Mouse (Mus musculus) skeletal muscle tissue, postnatal 0 days (tissue): ENCODE data around the gene Fbxw11. TPM values are rescaled to one million over a fixed set of nuclear protein-coding genes. Genes with fewer than 3 reads are reported as not detected.

Source experiments
- polyA plus RNA-seq: library from polyadenylated mRNA; unstranded; fragments of >200 nt; fragmentation: Nextera tagmentation; extraction: Ambion mirVana; gene quantifications from 2 replicates; pipeline ENCODE4 v1.2.1, GENCODE M21; 2015

Gene Fbxw11
- 35.1 and 38.4 TPM in 2 replicates for polyA plus RNA-seq

GRCm38 (mm10) chr11:32642249-32642876 is at the start of gene Fbxw11:
Gene Fbxw11, plus strand, starts transcription at chr11:32642724.

Other genes with a start within 250 kb of the Fbxw11 start
- gene Ubtd2, start 187.4 kb upstream of the Fbxw11 start, polyA plus RNA-seq: 35.0 and 36.2 TPM in 2 replicates
- gene Efcab9, start 110.6 kb upstream of the Fbxw11 start, polyA plus RNA-seq: 0.23 TPM in 1 of 2 replicates, not detected in the other
- 1.1 and 1.6 TPM in 2 replicates for gene Stk10, start 109.4 kb upstream of the Fbxw11 start, polyA plus RNA-seq
- gene Smim23, start 181.9 kb downstream of the Fbxw11 start, polyA plus RNA-seq: not detected in 2 replicates